Mouse (Mus musculus): ENCODE results near the gene Kynu.
A peak's percentile ranks its signal among the peaks of the same experiment; 100 is the strongest.

The Kynu gene

GRCm38 (mm10) chr2:43555062-43555888, at the start of gene Kynu:
Gene Kynu, plus strand, starts transcription at chr2:43555329.
- DNase-seq, result no peak

GRCm38 (mm10) chr2:43506182-43506581, 48.9 kb upstream of the Kynu start:
- DNase-seq, result no peak

GRCm38 (mm10) chr2:43513852-43514251, 41.3 kb upstream of the Kynu start:
- DNase-seq, result no peak

- DNase-seq, result no peak
Measured at GRCm38 (mm10) chr2:43534417-43534816, 20.7 kb upstream of the Kynu start.

GRCm38 (mm10) chr2:43542615-43543014, 12.5 kb upstream of the Kynu start:
- no peak for DNase-seq

- DNase-seq, result no peak
Measured at GRCm38 (mm10) chr2:43545665-43546064, 9.5 kb upstream of the Kynu start.

- no peak for DNase-seq
Measured at GRCm38 (mm10) chr2:43546448-43546847, 8.7 kb upstream of the Kynu start.

- no peak for DNase-seq
Measured at GRCm38 (mm10) chr2:43554216-43554615, 913 bp upstream of the Kynu start.

- no peak for DNase-seq
Measured at GRCm38 (mm10) chr2:43555889-43556285, 758 bp downstream of the Kynu start.

- no peak for DNase-seq
Measured at GRCm38 (mm10) chr2:43556985-43557384, 1.9 kb downstream of the Kynu start.

GRCm38 (mm10) chr2:43561209-43561608, 6.1 kb downstream of the Kynu start:
- DNase-seq, result no peak

GRCm38 (mm10) chr2:43562779-43563178, 7.7 kb downstream of the Kynu start:
- DNase-seq, result no peak

GRCm38 (mm10) chr2:43568406-43568805, 13.3 kb downstream of the Kynu start:
- no peak for DNase-seq

GRCm38 (mm10) chr2:43573526-43573925, 18.4 kb downstream of the Kynu start:
- DNase-seq, result no peak

- no peak for DNase-seq
Measured at GRCm38 (mm10) chr2:43583243-43583812, 28.2 kb downstream of the Kynu start.

- DNase-seq, result no peak
Measured at GRCm38 (mm10) chr2:43585508-43585907, 30.4 kb downstream of the Kynu start.

GRCm38 (mm10) chr2:43587832-43588231, 32.7 kb downstream of the Kynu start:
- no peak for DNase-seq

- DNase-seq, result no peak
Measured at GRCm38 (mm10) chr2:43592001-43592704, 37.0 kb downstream of the Kynu start.

GRCm38 (mm10) chr2:43613571-43613970, 58.4 kb downstream of the Kynu start:
- DNase-seq, result peak in 1 of 2 experiments; percentile 1

GRCm38 (mm10) chr2:43621140-43621539, 66.0 kb downstream of the Kynu start:
- no peak for DNase-seq

- DNase-seq, result no peak
Measured at GRCm38 (mm10) chr2:43622844-43623243, 67.7 kb downstream of the Kynu start.

- no peak for DNase-seq
Measured at GRCm38 (mm10) chr2:43631786-43632185, 76.7 kb downstream of the Kynu start.

GRCm38 (mm10) chr2:43636498-43636897, 81.4 kb downstream of the Kynu start:
- no peak for DNase-seq

GRCm38 (mm10) chr2:43646962-43647361, 91.8 kb downstream of the Kynu start:
- no peak for DNase-seq
